Mouse (Mus musculus): ENCODE measurements at regions not wholly inside any gene's neighbourhood (a gene's known extent, or its start where the extent isn't known, plus 50 kb on each side); places are given as distances from the start of the nearest gene placed in this dataset.

GRCm38 (mm10) chr13:52349606-52350005 is 181.5 kb downstream of the Diras2 start:
- TF ChIP-seq CHD1 (IDR thresholded peaks at IDR 0.05; ENCODE audit: low read depth, low read length) (no peak), MAZ (IDR thresholded peaks at IDR 0.05; ENCODE audit: low read depth, low read length) (no peak), EP300 (IDR thresholded peaks at IDR 0.05; ENCODE audit: low read depth in 1 of 2, low read length in 2 of 2) (no peak), GABPA (IDR thresholded peaks at IDR 0.05; ENCODE audit: low read depth, low read length) (no peak), POLR2AphosphoS5 (IDR thresholded peaks at IDR 0.05; ENCODE audit: borderline replicate concordance, low read depth, low read length) (no peak), ZNF384 (IDR thresholded peaks at IDR 0.05; ENCODE audit: low read depth, low read length) (no peak), HCFC1 (IDR thresholded peaks at IDR 0.05; ENCODE audit: low read depth, low read length) (no peak)

All from MEL (cell line).